Mouse (Mus musculus): ENCODE data around the gene Cenpp. TPM values are rescaled to one million over a fixed set of nuclear protein-coding genes. Genes with fewer than 3 reads are reported as not detected.

Gene Cenpp
- total and polyA plus RNA-seq, 2 experiments from 2014 or later: 2.1 to 16.2 TPM

DNA sequence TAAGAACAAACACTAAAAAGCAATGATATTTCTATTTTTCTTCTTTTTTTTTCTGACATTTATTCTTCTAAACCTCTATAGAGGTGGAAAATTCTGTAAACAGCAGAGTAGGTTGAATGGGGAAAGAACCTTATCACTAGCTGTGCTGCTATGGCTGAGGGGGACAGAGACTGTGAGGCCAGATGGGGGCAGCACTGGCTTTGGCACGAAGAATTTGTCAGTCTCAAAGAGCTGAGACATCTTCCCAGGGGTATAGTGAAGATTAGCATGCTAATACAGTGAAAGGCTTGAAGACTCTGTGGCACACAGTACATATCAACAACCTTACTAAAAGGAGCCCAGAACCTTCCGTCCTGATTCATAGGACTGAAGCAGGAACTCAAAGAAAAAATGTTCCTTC lies 93.4 kb downstream of the Cenpp start:
- TF ChIP-seq CTCF (IDR thresholded peaks at IDR 0.05; ENCODE audit: low read depth) (peak; percentile 61), EP300 (IDR thresholded peaks at IDR 0.05; ENCODE audit: low read depth) (no peak)
- DNase-seq (ENCODE audit: low spot score) (peak; percentile 62), ATAC-seq (ENCODE audit: insufficient read depth, low read depth) (0 out of 2 replicates have a peak, but pooled peaks have one; percentile 17)
- Histone ChIP-seq H3K4me2 (ENCODE audit: low read depth, low read length) (no peak overlapping the region), H3K27ac (ENCODE audit: low read depth) (no peak overlapping the region), H3K36me3 (replicated peaks; ENCODE audit: control insufficient read depth, insufficient read depth, low read length) (no peaks in the 10 kb centered on the region), H3K4me1 (ENCODE audit: control insufficient read depth, insufficient read depth) (no peaks in the 10 kb centered on the region), H3K4me3 (ENCODE audit: low read depth, low read length) (no peak overlapping the region), H3K9me3 (replicated peaks; ENCODE audit: control insufficient read depth, low read length) (no peaks in the 10 kb centered on the region), H3K9ac (replicated peaks; ENCODE audit: low read depth, low read length) (no peak overlapping the region), H3K27me3 (ENCODE audit: control insufficient read depth, insufficient read depth, low read length) (no peaks in the 10 kb centered on the region)
- WGBS: 38% methylated on average over 2 of the region's 2 CpGs

DNA sequence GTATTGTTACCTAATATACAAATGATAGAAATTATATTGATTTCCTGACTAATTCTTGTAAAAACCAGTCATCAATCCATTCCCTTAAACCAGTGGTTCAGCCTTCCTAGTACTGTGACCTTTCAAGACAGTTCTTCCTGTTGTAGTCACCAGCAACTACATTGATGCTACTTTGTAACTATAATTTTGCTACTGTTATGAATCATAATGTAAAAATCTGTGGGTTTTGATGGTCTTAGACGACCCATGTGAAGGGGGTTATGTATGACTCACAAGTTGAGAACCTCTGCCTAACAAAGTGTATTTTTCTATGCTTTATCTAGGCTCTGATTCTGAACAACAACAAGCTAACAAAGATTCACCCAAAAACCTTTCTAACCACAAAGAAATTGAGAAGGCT lies 95.7 kb downstream of the Cenpp start:
- H3K4me3 ChIP-seq (ENCODE audit: low read depth, low read length): no peak overlapping the region
- DNase-seq (ENCODE audit: low spot score) (no peak), ATAC-seq (ENCODE audit: insufficient read depth, low read depth) (no peak)
- no peak overlapping the region for H3K4me2 ChIP-seq (ENCODE audit: low read depth, low read length)
- no peak for TF ChIP-seq CTCF (IDR thresholded peaks at IDR 0.05; ENCODE audit: low read depth)
- no peak for TF ChIP-seq EP300 (IDR thresholded peaks at IDR 0.05; ENCODE audit: low read depth)
- H3K9me3 ChIP-seq (replicated peaks; ENCODE audit: control insufficient read depth, low read length): no peaks in the 10 kb centered on the region
- WGBS: 66% methylated on average over 1 of the region's 1 CpGs
- H3K36me3 ChIP-seq (replicated peaks; ENCODE audit: control insufficient read depth, insufficient read depth, low read length): no peaks in the 10 kb centered on the region
- H3K9ac ChIP-seq (replicated peaks; ENCODE audit: low read depth, low read length): no peak overlapping the region
- no peak overlapping the region for H3K27ac ChIP-seq (ENCODE audit: low read depth)
- no peaks in the 10 kb centered on the region for H3K4me1 ChIP-seq (ENCODE audit: control insufficient read depth, insufficient read depth)
- no peaks in the 10 kb centered on the region for H3K27me3 ChIP-seq (ENCODE audit: control insufficient read depth, insufficient read depth, low read length)

DNA sequence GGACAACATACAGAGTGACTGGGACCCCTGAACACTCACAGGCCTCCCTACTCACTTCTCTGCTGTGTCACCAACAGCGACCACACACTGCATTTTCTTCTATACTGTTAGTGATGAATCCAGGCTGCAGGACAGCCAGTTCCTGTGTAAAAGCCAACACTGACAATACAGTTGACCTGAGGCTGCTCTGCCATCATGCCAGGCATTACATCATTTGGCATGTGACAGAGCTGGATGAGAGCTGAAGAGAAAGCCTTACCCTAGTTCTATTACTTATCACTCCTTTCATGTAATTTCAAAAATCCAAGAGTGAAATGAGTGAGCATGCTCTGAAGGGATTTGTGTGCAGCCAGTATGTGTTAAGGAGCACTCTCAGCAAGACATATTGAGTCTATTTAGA lies 96.4 kb downstream of the Cenpp start:
- no peak overlapping the region for H3K4me3 ChIP-seq (ENCODE audit: low read depth, low read length)
- no peak overlapping the region for H3K9ac ChIP-seq (replicated peaks; ENCODE audit: low read depth, low read length)
- H3K9me3 ChIP-seq (replicated peaks; ENCODE audit: control insufficient read depth, low read length): no peaks in the 10 kb centered on the region
- WGBS: 69% methylated on average over 1 of the region's 1 CpGs
- DNase-seq (ENCODE audit: low spot score) (no peak), ATAC-seq (ENCODE audit: insufficient read depth, low read depth) (no peak)
- no peak for TF ChIP-seq EP300 (IDR thresholded peaks at IDR 0.05; ENCODE audit: low read depth)
- no peak for TF ChIP-seq CTCF (IDR thresholded peaks at IDR 0.05; ENCODE audit: low read depth)
- H3K27ac ChIP-seq (ENCODE audit: low read depth): no peak overlapping the region
- no peaks in the 10 kb centered on the region for H3K36me3 ChIP-seq (replicated peaks; ENCODE audit: control insufficient read depth, insufficient read depth, low read length)
- H3K4me1 ChIP-seq (ENCODE audit: control insufficient read depth, insufficient read depth): no peaks in the 10 kb centered on the region
- H3K4me2 ChIP-seq (ENCODE audit: low read depth, low read length): no peak overlapping the region
- no peaks in the 10 kb centered on the region for H3K27me3 ChIP-seq (ENCODE audit: control insufficient read depth, insufficient read depth, low read length)

DNA sequence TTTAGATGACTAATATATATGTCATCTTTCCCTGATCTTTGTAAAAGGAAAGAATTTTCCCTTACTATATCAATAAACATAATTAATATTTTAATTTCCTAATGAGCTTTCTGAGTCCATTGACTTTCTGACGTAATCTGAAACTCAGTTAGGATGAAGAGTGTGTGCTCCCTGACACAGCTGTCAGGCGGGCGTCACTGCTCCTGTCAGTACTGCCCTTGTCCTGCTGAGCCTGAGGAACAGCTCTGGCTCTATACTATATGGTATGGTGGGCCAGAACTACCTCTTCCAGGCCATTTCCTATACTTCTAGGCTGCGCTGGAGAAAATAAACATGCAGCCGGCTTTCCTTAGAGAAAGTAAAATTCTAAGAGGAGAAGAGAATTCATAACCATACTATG lies 98.1 kb downstream of the Cenpp start:
- no peak for ATAC-seq (ENCODE audit: insufficient read depth, low read depth)
- WGBS: 72% methylated on average over 5 of the region's 5 CpGs

DNA sequence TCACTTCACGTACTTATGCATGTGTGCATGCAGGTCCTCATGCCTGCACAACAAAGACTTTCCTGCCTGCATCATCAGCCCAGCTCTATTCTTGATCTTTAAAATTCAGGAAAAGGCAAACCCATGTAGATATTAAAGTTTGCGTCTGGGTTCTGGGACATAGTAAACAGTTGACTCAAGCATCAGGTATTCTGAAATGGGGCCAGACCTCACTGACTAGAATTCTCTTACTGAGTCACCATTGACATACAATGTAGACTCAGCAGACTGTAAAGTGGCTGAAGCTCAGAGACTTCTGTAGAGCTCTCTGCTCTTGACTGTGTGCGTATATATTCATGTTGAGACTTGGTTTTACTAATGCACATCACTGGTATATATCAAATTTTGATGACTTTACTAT lies 103.0 kb downstream of the Cenpp start:
- no peaks in the 10 kb centered on the region for H3K27me3 ChIP-seq (ENCODE audit: control insufficient read depth, insufficient read depth, low read length)
- TF ChIP-seq CTCF (IDR thresholded peaks at IDR 0.05; ENCODE audit: low read depth): no peak
- no peak for TF ChIP-seq EP300 (IDR thresholded peaks at IDR 0.05; ENCODE audit: low read depth)
- ATAC-seq (ENCODE audit: insufficient read depth, low read depth) (no peak), DNase-seq (ENCODE audit: low spot score) (no peak)
- 79% methylated on average over 3 of the region's 3 CpGs for WGBS
- no peak overlapping the region for H3K27ac ChIP-seq (ENCODE audit: low read depth)
- no peaks in the 10 kb centered on the region for H3K36me3 ChIP-seq (replicated peaks; ENCODE audit: control insufficient read depth, insufficient read depth, low read length)
- no peak overlapping the region for H3K4me3 ChIP-seq (ENCODE audit: low read depth, low read length)
- H3K9me3 ChIP-seq (replicated peaks; ENCODE audit: control insufficient read depth, low read length): no peaks in the 10 kb centered on the region
- no peak overlapping the region for H3K4me2 ChIP-seq (ENCODE audit: low read depth, low read length)
- no peak overlapping the region for H3K9ac ChIP-seq (replicated peaks; ENCODE audit: low read depth, low read length)
- H3K4me1 ChIP-seq (ENCODE audit: control insufficient read depth, insufficient read depth): no peaks in the 10 kb centered on the region

More for the DNA sequence above, 98.1 kb downstream of the Cenpp start:
- Histone ChIP-seq H3K9ac (replicated peaks; ENCODE audit: low read depth, low read length) (no peak overlapping the region), H3K4me3 (ENCODE audit: low read depth, low read length) (no peak overlapping the region), H3K27me3 (ENCODE audit: control insufficient read depth, insufficient read depth, low read length) (no peaks in the 10 kb centered on the region), H3K9me3 (replicated peaks; ENCODE audit: control insufficient read depth, low read length) (no peaks in the 10 kb centered on the region), H3K4me2 (ENCODE audit: low read depth, low read length) (no peak overlapping the region), H3K36me3 (replicated peaks; ENCODE audit: control insufficient read depth, insufficient read depth, low read length) (no peaks in the 10 kb centered on the region), H3K27ac (ENCODE audit: low read depth) (no peak overlapping the region), H3K4me1 (ENCODE audit: control insufficient read depth, insufficient read depth) (no peaks in the 10 kb centered on the region)
- DNase-seq (ENCODE audit: low spot score): no peak
- no peak for TF ChIP-seq EP300 (IDR thresholded peaks at IDR 0.05; ENCODE audit: low read depth)
- no peak for TF ChIP-seq CTCF (IDR thresholded peaks at IDR 0.05; ENCODE audit: low read depth)

DNA sequence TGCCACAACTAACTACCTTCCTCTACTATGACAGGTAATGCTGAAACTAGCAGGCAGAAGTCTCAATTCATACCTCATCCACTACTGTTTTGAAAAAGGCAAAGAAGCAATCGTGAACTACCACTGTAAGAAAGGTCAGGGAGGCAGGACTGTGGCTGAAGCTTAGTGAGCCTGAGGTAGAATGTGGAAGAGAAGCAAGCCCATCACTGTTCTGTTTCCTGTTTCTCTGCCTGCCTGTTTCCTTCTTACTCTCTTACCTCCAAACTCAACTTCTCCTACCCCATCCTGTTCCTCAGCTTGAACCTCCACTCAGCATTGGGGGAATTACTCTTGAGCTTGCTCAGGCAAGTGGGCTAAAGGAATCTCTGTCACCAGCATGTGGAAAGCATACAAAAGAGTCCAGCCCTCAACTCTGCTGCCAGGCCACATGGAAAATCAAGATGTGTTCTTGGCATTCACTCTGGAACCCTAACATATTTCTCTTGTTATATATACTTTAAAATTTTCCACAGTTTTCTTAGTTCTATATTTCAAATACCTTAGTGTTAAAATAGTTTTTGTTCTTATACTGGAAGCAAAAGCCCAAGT lies 104.9 kb downstream of the Cenpp start:
- H3K27ac ChIP-seq (ENCODE audit: low read depth): 0 out of 2 replicates have a peak overlapping the region, but pooled peaks have one; percentile 6
- 52% methylated on average over 1 of the region's 1 CpGs for WGBS
- H3K4me3 ChIP-seq (ENCODE audit: low read depth, low read length): no peak overlapping the region

More for the DNA sequence above, 104.9 kb downstream of the Cenpp start:
- no peaks in the 10 kb centered on the region for H3K9me3 ChIP-seq (replicated peaks; ENCODE audit: control insufficient read depth, low read length)
- no peaks in the 10 kb centered on the region for H3K4me1 ChIP-seq (ENCODE audit: control insufficient read depth, insufficient read depth)
- H3K27me3 ChIP-seq (ENCODE audit: control insufficient read depth, insufficient read depth, low read length): no peaks in the 10 kb centered on the region
- no peaks in the 10 kb centered on the region for H3K36me3 ChIP-seq (replicated peaks; ENCODE audit: control insufficient read depth, insufficient read depth, low read length)
- no peak for DNase-seq (ENCODE audit: low spot score)
- H3K4me2 ChIP-seq (ENCODE audit: low read depth, low read length): no peak overlapping the region
- TF ChIP-seq EP300 (IDR thresholded peaks at IDR 0.05; ENCODE audit: low read depth): no peak
- no peak for TF ChIP-seq CTCF (IDR thresholded peaks at IDR 0.05; ENCODE audit: low read depth)
- no peak overlapping the region for H3K9ac ChIP-seq (replicated peaks; ENCODE audit: low read depth, low read length)
- ATAC-seq (ENCODE audit: insufficient read depth, low read depth): no peak
